ENCODE assay signal across 8 mouse cellular contexts in genomic region chr11:85352539-85353380, GRCm38 (mm10). TPM values are rescaled to one million over a fixed set of nuclear protein-coding genes. Genes with fewer than 3 reads are reported as not detected.
A peak's percentile ranks its signal among the peaks of the same experiment; 100 is the strongest.
DNase-seq lines count a peak whose midpoint lies in the region; ATAC-seq and TF ChIP-seq lines count a peak whose summit lies in the region.

Bcas3 (plus strand) TSS chr11:85353167.

- CTCF ChIA-PET in Patski (lab: Charles Lee) = interaction anchor here (1.2 to 1.6 kb wide), 4 partner anchors 10 to 183 kb away, joined by 4 to 6 read pairs (median 4); no protein-coding TSS in a partner anchor

- under 1% methylated on average over 47 of the region's 47 CpGs for WGBS in hindbrain, embryonic 13.5 days

- ATAC-seq in Patski = peak; percentile 98
- ATAC-seq in hindbrain, embryonic 13.5 days (ENCODE audit: low FRiP score) = peak; percentile 99

- H3K9me3 ChIP-seq in hindbrain, embryonic 13.5 days = no peaks in the 10 kb centered on the region

- peaks cover 14% of the 10 kb centered on the region; the same call in 1 of the 2 replicates for H3K36me3 ChIP-seq in hindbrain, embryonic 13.5 days

- POLR2A ChIA-PET in Patski (lab: Charles Lee) = interaction anchor here (1.1 kb wide), 1 partner anchor 10 kb away, joined by 3 read pairs; no protein-coding TSS in a partner anchor

- H3K4me3 ChIP-seq in hindbrain, embryonic 13.5 days = peak within 1 kb of the TSS; percentile 72

- H3K4me2 ChIP-seq in hindbrain, embryonic 13.5 days = peak within 1 kb of the TSS; percentile 84

- H3K27ac ChIP-seq in hindbrain, embryonic 13.5 days = peak within 1 kb of the TSS; percentile 72

- in situ Hi-C loops in Patski (cut with MboI; ENCODE audit: low pct_unique_long_range_greater_than_20kb) = loop anchor here (5.0 kb wide), 1 partner anchor 180 kb away; the partner anchor contains the start of gene 1700125H20Rik

- H3K4me1 ChIP-seq in hindbrain, embryonic 13.5 days (replicated peaks) = peaks cover 16% of the 10 kb centered on the region

- TF ChIP-seq CTCF in Patski (IDR thresholded peaks at IDR 0.05) = no peak

- peak within 1 kb of the TSS; percentile 86 for H3K9ac ChIP-seq in hindbrain, embryonic 13.5 days

- DNase-seq in Patski (ENCODE audit: low read depth, low spot score) = peak; percentile 89
- DNase-seq in cerebellum, postnatal 14 days = peak; percentile 98 to 99
- peak; percentile 99 for DNase-seq in frontal cortex, postnatal 14 days (ENCODE audit: low spot score in 2 of 2)
- peak; percentile 90 to 94 for DNase-seq in layer of hippocampus, postnatal 25 days (ENCODE audit: extremely low spot score in 1 of 2, low spot score in 1 of 2)
- DNase-seq in lung, postnatal 25 days (ENCODE audit: low spot score) = peak; percentile 99
- peak; percentile 99 for DNase-seq in retina, embryonic 14.5 days (ENCODE audit: low spot score)
- peak; percentile 96 for DNase-seq in thymus, postnatal 4 days

- H3K27me3 ChIP-seq in Patski = no peaks in the 10 kb centered on the region
- no peaks in the 10 kb centered on the region for H3K27me3 ChIP-seq in hindbrain, embryonic 13.5 days

RNA-seq across cellular contexts. Expression of gene Bcas3, which starts in this region (rescaled TPM):
- polyA plus RNA-seq in Patski (2021) = 31.6 TPM
- polyA plus RNA-seq in hindbrain, embryonic 13.5 days (2015; fragmentation: Nextera tagmentation; extraction: Ambion mirVana) = 33.0 and 34.0 TPM in 2 replicates
- total RNA-seq in layer of hippocampus, postnatal 25 days (2021) = 10 to 100 TPM; 67.5 to 68.6 TPM

Comparison
In these comparisons a context has a peak if more than half of its experiments do, and no peak if none do; other contexts are left out.
1. Peak in every context shown above with its lines: DNase-seq, ATAC-seq, H3K4me3 ChIP-seq and H3K27ac ChIP-seq.